In genomic region chr13:17992697-17993514, GRCm38 (mm10) we compare ENCODE assay signal across 8 mouse cellular contexts. TPM values are rescaled to one million over a fixed set of nuclear protein-coding genes. Genes with fewer than 3 reads are reported as not detected.
A peak's percentile ranks its signal among the peaks of the same experiment; 100 is the strongest.
DNase-seq lines count a peak whose midpoint lies in the region; ATAC-seq and TF ChIP-seq lines count a peak whose summit lies in the region.

Yae1d1 (minus strand) TSS chr13:17993349.

- H3K27me3 ChIP-seq in megakaryocyte, embryonic 14.5 days (replicated peaks), result peaks cover 2% of the 10 kb centered on the region

- H3K4me1 ChIP-seq in cortical plate, adult 2 months (ENCODE audit: control insufficient read depth, insufficient read depth, low read length), result no peaks in the 10 kb centered on the region; the same call in 1 of the 2 replicates
- H3K4me1 ChIP-seq in megakaryocyte, embryonic 14.5 days, result peaks cover 23% of the 10 kb centered on the region

- peak; percentile 82 to 83 for DNase-seq in gastrocnemius, adult 8-10 months (ENCODE audit: low spot score in 2 of 2)
- DNase-seq in hindlimb bud, embryonic 11.5 days (ENCODE audit: extremely low spot score, low read depth, low spot score), result peak; percentile 35
- DNase-seq in left cerebral cortex, adult 8-10 months (ENCODE audit: low spot score in 2 of 2), result peak; percentile 81 to 87
- peak; percentile 94 to 95 for DNase-seq in right cerebral cortex, postnatal 10 days (ENCODE audit: low spot score in 2 of 2)
- peak; percentile 99 for DNase-seq in urinary bladder, postnatal 25 days (ENCODE audit: low spot score)

- H3K9me3 ChIP-seq in megakaryocyte, embryonic 14.5 days, result no peaks in the 10 kb centered on the region

- ATAC-seq in activated CD4-positive, CD25-positive, alpha-beta regulatory T cell, adult 4 months, result peak; percentile 95

- H3K36me3 ChIP-seq in megakaryocyte, embryonic 14.5 days (replicated peaks; ENCODE audit: low read length), result peaks cover 10% of the 10 kb centered on the region

- H3K4me3 ChIP-seq in cortical plate, adult 2 months (ENCODE audit: insufficient read depth, low read length), result peak within 1 kb of the TSS; percentile 74
- H3K4me3 ChIP-seq in megakaryocyte, embryonic 14.5 days (replicated peaks), result peak within 1 kb of the TSS; percentile 93

- no peak within 1 kb of the TSS; the same call in 1 of the 2 replicates for H3K27ac ChIP-seq in cortical plate, adult 2 months (ENCODE audit: insufficient read depth, low read length)

- 0 out of 2 replicates have a peak, but pooled peaks have one; percentile 9 for TF ChIP-seq CTCF in cortical plate, adult 2 months (IDR thresholded peaks at IDR 0.05; ENCODE audit: extremely low read depth, insufficient read depth, low read length)

- peak; percentile 33; the same call in 1 of the 2 replicates for TF ChIP-seq POLR2A in cortical plate, adult 2 months (IDR thresholded peaks at IDR 0.05; ENCODE audit: extremely low read depth, insufficient read depth, low read length)

RNA-seq across cellular contexts. Expression of gene Yae1d1, which starts in this region (rescaled TPM):
- 10 to 100 TPM; 13.1 to 17.5 TPM for polyA plus RNA-seq in activated CD4-positive, CD25-positive, alpha-beta regulatory T cell, adult 4 months (2017; shearing (Covaris generic))
- 25.0 and 25.5 TPM in 2 replicates for polyA plus RNA-seq in cortical plate, adult 2 months (2012; rRNA removed)
- total RNA-seq in gastrocnemius, adult 8-10 months (2022), result 10 to 100 TPM; 13.0 to 17.5 (median 14.0) TPM
- total RNA-seq in left cerebral cortex, adult 8-10 months (2022), result 10 to 100 TPM; 18.9 to 27.5 (median 23.6) TPM
- polyA plus RNA-seq in megakaryocyte, embryonic 14.5 days (2012; ENCODE audit: insufficient read depth, low replicate concordance), result 3.3 TPM in 1 of 2 replicates, not detected in the other

Comparison
In these comparisons a context has a peak if more than half of its experiments do, and no peak if none do; other contexts are left out.
1. DNase-seq: peak in every context shown above with its lines; median percentile 99 in urinary bladder, postnatal 25 days; 94 in right cerebral cortex, postnatal 10 days; 84 in left cerebral cortex, adult 8-10 months; 82 in gastrocnemius, adult 8-10 months; 35 in hindlimb bud, embryonic 11.5 days.